Mouse (Mus musculus) heart, embryonic 11.5 days (tissue): ENCODE results near the gene Mthfr. TPM values are rescaled to one million over a fixed set of nuclear protein-coding genes. Genes with fewer than 3 reads are reported as not detected.
"Not testable (repeated sequence)": the region's sequence is repeated elsewhere in the genome, so short reads cannot be mapped to it uniquely, and the experiment has no call there.

Experiments used
- ATAC-seq: fragments of 200-750 bp; cut with Nextera tagmentation; replicated peaks from 2 replicates; pipeline ENCODE4 v1.8.0; 2017; ENCODE audit warnings: moderate library complexity; ENCODE audit not compliant: insufficient number of reproducible peaks, low FRiP score, low TSS enrichment
- H3K27ac ChIP-seq: fragments of 300-500 bp; sonication (generic); 2 replicates; pipeline ENCODE4 v1.5.1; 2014; ENCODE audit warnings: mild to moderate bottlenecking, low read depth, low read length
- H3K27me3 ChIP-seq: fragments of 300-500 bp; sonication (generic); 2 replicates; pipeline ENCODE4 v1.6.1; 2014; ENCODE audit warnings: mild to moderate bottlenecking, low read length, mixed read lengths; ENCODE audit not compliant: control insufficient read depth, insufficient read depth
- H3K36me3 ChIP-seq: fragments of 300-500 bp; sonication (generic); 2 replicates; pipeline ENCODE4 v1.6.1; 2014; ENCODE audit warnings: mild to moderate bottlenecking, low read length, moderate library complexity, mixed read lengths; ENCODE audit not compliant: control insufficient read depth, insufficient read depth
- H3K4me1 ChIP-seq: fragments of 300-500 bp; sonication (generic); 2 replicates; pipeline ENCODE4 v1.6.1; 2014; ENCODE audit warnings: low read length; ENCODE audit not compliant: control insufficient read depth, insufficient read depth
- H3K4me2 ChIP-seq: fragments of 300-500 bp; sonication (generic); 2 replicates; pipeline ENCODE4 v1.6.1; 2014; ENCODE audit warnings: mild to moderate bottlenecking, moderate library complexity
- H3K4me3 ChIP-seq: fragments of 300-500 bp; sonication (generic); 2 replicates; pipeline ENCODE4 v1.5.1; 2014; ENCODE audit warnings: low read depth, low read length
- H3K9ac ChIP-seq: fragments of 300-500 bp; sonication (generic); 2 replicates; pipeline ENCODE4 v1.6.1; 2014; ENCODE audit warnings: mild to moderate bottlenecking, low read depth, low read length, moderate library complexity
- H3K9me3 ChIP-seq: fragments of 300-500 bp; sonication (generic); replicated peaks from 2 replicates; pipeline ENCODE4 v1.6.1; 2016; ENCODE audit warnings: low read length; ENCODE audit not compliant: control insufficient read depth
- WGBS: fragments of 180-500 bp; shearing (Covaris S2); extraction: QIAGEN DNeasy Blood & Tissue Kit; methylation state at CpG from one replicate; pipeline ENCODE4 v1.1.7; 2014; ENCODE audit not compliant: insufficient replicate concordance; 5-methylcytosine and 5-hydroxymethylcytosine counted together
- polyA plus RNA-seq: library from polyadenylated mRNA; unstranded; fragments of >200 nt; fragmentation: Nextera tagmentation; extraction: Ambion mirVana; gene quantifications from 2 replicates; pipeline ENCODE4 v1.2.1, GENCODE M21; 2014

Gene Mthfr
- polyA plus RNA-seq, 1 experiment from 2014 or later: 10.4 TPM

DNA sequence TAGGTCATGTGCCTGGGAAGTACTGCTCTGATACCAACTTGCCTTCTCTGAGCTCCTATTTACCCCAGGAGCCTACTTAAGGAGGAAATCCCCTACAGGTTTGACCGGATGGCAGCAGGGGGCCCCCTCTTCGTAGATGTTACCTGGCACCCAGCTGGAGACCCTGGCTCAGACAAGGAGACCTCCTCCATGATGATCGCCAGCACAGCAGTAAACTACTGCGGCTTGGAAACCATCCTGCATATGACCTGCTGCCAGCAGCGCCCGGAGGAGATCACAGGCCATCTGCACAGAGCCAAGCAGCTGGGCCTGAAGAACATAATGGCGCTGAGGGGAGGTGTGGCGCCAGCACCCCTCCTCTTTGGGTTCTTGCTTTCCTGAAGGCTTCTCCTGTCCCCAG lies 4.5 kb downstream of the Mthfr start:
- 76% methylated on average over 6 of the region's 8 CpGs for WGBS
- H3K36me3 ChIP-seq: peaks cover 16% of the 10 kb centered on the region

DNA sequence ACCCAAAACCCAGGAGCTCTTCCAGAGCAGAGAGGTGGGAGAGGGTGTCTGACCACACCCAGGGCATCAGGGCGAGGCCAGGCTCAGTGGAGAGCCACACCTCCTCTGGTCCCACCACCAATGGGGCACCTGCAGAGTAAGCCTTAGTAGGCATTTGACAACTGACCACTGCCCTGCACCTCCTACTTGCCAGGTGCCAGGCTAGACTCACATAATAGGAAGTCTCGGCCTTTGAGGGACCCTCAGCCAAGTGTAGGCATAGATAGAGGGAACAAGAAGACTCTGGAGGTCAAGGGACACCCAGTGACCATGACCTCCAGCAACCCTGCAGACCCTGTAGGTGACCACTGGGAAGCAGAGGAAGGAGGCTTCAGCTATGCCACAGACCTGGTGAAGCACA lies 5.2 kb downstream of the Mthfr start:
- 0 out of 2 replicates have a peak, but pooled peaks have one; percentile 36 for ATAC-seq
- H3K27ac ChIP-seq: no peak overlapping the region
- H3K4me2 ChIP-seq: peak overlapping the region; percentile 49
- peaks cover 28% of the 10 kb centered on the region for H3K4me1 ChIP-seq
- 0 out of 2 replicates have a peak overlapping the region, but pooled peaks have one; percentile 15 for H3K4me3 ChIP-seq
- no peak overlapping the region for H3K9ac ChIP-seq
- WGBS: 91% methylated on average over 2 of the region's 2 CpGs
- H3K9me3 ChIP-seq: no peaks in the 10 kb centered on the region
- peaks cover 17% of the 10 kb centered on the region for H3K36me3 ChIP-seq
- H3K27me3 ChIP-seq: no peaks in the 10 kb centered on the region

More for the DNA sequence above, 4.5 kb downstream of the Mthfr start:
- H3K4me2 ChIP-seq: peak overlapping the region; percentile 2; the same call in 1 of the 2 replicates
- H3K27me3 ChIP-seq, H3K9ac ChIP-seq, H3K9me3 ChIP-seq, H3K27ac ChIP-seq, H3K4me3 ChIP-seq, ATAC-seq: not testable (repeated sequence)
- peaks cover 28% of the 10 kb centered on the region for H3K4me1 ChIP-seq

DNA sequence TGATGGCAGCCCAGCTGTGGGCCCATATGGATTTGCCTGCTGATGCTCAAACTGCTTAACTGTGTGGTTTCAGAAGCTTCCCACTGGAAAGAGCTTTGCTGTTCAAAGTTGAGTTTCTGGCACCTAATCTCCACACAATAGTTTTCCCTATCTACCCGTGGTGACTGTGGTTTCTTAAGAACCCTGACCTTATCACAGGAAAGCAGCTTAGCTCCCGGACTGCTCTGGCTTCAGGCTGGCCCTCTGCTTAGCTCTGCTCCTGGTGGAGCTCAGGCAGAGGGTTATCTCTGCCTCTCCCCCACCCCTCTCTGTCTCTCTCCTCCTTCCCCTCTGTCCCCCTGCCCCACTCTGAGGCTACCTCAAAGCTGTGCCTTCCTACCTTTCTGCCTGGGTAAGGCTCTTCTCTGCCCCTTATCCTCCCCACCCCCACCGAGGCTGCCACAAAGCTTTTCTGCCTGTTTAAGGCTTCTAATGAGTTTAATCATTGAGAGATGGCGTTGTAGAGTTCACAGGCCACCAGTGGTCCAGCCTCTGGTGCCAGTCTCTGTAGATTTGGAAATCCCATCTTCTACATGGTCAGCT lies 7.7 kb downstream of the Mthfr start:
- H3K4me1 ChIP-seq: peaks cover 13% of the 10 kb centered on the region
- peak overlapping the region; percentile 39 for H3K4me2 ChIP-seq
- H3K36me3 ChIP-seq: peaks cover 24% of the 10 kb centered on the region
- peak; percentile 87 for ATAC-seq
- peak overlapping the region; percentile 82 for H3K27ac ChIP-seq
- H3K27me3 ChIP-seq: no peaks in the 10 kb centered on the region
- H3K9me3 ChIP-seq: no peaks in the 10 kb centered on the region
- peak overlapping the region; percentile 1; the same call in 1 of the 2 replicates for H3K4me3 ChIP-seq
- WGBS: 36% methylated on average over 4 of the region's 4 CpGs
- 0 out of 2 replicates have a peak overlapping the region, but pooled peaks have one; percentile 43 for H3K9ac ChIP-seq

DNA sequence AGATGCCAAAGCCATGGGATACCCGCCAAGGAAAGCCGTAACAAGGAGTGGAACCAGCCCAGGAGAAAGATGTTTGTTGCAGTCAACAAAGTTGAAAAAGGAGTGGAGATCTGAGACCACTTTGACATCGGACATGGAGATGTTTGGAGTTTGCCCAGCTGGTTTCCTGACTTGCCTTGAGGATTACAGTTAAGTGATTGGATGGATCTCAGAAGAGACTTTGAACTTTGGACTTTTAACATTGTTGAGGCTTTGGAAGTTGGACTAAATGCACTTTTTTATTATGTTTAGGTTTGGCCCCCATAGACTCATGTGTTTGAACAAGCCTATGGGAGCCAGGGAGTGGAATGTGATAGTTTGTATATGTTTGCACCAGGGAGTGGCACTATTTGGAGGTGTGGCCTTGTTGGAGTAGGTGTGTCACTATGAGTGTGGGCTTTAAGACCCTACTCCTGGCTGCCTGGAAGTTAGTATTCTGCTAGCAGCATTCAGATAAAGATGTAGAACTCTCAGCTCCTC lies 11.6 kb downstream of the Mthfr start:
- WGBS: 93% methylated on average over 3 of the region's 3 CpGs
- H3K9me3 ChIP-seq, H3K27ac ChIP-seq, H3K9ac ChIP-seq, H3K4me2 ChIP-seq, H3K27me3 ChIP-seq, H3K4me3 ChIP-seq, H3K4me1 ChIP-seq, ATAC-seq: not testable (repeated sequence)
- H3K36me3 ChIP-seq: peaks cover 34% of the 10 kb centered on the region

DNA sequence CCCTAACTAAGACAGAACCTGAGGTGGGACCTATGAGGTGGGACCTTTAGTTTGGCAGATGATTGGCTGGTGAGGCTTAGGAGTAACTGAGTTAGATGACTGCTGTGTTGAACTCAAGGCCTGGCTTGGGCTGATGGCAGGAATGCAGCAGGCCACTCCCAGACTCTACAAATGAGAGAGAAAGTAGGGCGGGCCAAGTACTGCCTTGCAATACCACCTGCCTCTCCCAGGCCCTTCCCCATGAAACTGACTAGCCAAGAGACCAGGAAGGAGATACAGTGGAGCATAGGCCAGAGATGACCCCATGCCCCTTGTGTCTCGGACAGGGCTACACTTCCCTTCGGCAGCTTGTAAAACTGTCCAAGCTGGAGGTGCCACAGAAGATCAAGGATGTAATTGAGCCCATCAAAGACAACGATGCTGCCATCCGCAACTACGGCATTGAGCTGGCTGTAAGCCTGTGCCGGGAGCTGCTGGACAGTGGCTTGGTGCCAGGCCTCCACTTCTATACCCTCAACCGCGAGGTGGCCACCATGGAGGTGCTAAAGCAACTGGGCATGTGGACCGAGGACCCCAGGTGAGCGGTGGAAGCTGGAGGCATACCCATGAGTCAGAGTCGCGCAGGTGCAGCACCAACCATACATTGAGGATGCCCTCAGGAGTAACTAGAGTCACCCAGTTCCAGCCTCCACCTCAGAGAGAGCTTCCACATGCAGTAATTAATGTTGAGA lies 12.3 kb downstream of the Mthfr start:
- 92% methylated on average over 13 of the region's 13 CpGs for WGBS
- no peak for ATAC-seq
- H3K36me3 ChIP-seq: peaks cover 40% of the 10 kb centered on the region

DNA sequence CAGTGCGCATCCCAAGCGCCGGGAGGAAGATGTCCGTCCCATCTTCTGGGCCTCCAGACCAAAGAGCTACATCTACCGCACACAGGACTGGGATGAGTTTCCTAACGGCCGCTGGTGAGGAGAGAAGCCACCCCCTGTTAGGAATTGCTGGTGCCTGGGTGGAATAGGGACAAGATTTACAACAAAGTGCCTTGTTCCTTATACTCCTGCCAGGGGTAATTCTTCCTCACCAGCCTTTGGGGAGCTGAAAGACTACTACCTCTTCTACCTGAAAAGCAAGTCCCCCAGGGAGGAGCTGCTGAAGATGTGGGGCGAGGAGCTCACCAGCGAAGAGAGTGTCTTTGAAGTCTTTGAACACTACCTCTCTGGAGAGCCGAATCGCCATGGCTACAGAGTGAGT lies 13.0 kb downstream of the Mthfr start:
- Histone ChIP-seq H3K9ac (no peak overlapping the region), H3K4me3 (no peak overlapping the region), H3K9me3 (no peaks in the 10 kb centered on the region), H3K4me1 (no peaks in the 10 kb centered on the region; the same call in 1 of the 2 replicates), H3K27ac (no peak overlapping the region), H3K36me3 (peaks cover 44% of the 10 kb centered on the region), H3K4me2 (no peak overlapping the region), H3K27me3 (no peaks in the 10 kb centered on the region)
- no peak for ATAC-seq
- WGBS: 90% methylated on average over 11 of the region's 11 CpGs

More for the DNA sequence above, 12.3 kb downstream of the Mthfr start:
- H3K9me3 ChIP-seq: no peaks in the 10 kb centered on the region
- H3K9ac ChIP-seq: no peak overlapping the region
- H3K27ac ChIP-seq: no peak overlapping the region
- no peaks in the 10 kb centered on the region for H3K27me3 ChIP-seq
- H3K4me2 ChIP-seq: no peak overlapping the region
- no peaks in the 10 kb centered on the region; the same call in 1 of the 2 replicates for H3K4me1 ChIP-seq
- no peak overlapping the region for H3K4me3 ChIP-seq

DNA sequence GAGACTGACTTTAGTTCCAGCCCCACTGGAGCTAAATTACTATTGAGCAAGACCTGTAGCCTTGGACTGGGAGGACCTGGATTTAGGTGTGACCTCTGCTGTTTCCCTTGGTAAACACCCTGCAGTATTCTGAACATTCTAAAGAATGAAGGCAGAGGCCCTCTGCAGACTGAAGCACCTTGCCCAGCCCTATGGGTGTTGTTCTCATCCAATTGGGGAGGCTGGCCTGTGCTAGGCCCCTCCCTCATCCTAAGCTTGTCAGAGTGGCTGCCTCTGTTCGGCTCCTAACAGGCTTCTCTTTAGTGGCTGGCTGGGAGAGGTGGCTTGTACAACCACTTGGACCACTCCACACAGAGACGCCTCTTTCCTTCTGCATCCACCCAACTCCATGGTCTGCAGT lies 14.1 kb downstream of the Mthfr start:
- Histone ChIP-seq H3K4me1 (no peaks in the 10 kb centered on the region), H3K27ac (no peak overlapping the region), H3K9ac (no peak overlapping the region), H3K4me2 (no peak overlapping the region), H3K4me3 (no peak overlapping the region), H3K9me3 (no peaks in the 10 kb centered on the region), H3K27me3 (no peaks in the 10 kb centered on the region), H3K36me3 (peaks cover 49% of the 10 kb centered on the region)
- 63% methylated on average over 2 of the region's 2 CpGs for WGBS
- no peak for ATAC-seq

DNA sequence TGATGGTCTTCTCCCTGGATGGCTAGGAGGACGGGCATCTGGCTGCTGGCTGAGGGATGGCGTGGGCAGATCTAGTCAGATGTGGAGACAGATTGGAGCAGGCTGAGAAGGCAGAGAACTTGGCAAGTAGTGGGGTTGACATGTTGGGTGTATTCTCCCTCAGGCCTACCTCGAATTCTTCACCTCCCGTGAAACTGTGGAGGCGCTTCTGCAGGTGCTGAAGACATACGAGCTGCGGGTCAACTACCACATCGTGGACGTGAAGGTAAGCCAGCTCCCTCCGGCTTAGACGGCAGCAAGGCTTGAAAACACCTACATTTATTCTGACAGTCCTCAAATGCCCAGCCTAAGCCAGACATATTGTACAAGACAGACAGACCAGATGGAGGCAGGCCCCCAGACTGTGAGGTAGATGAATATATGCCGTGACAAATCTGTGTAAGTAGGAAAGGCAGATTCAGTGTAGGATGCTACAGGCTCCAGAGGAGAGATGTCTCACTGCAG lies 14.6 kb downstream of the Mthfr start:
- H3K9me3 ChIP-seq: no peaks in the 10 kb centered on the region
- 95% methylated on average over 12 of the region's 12 CpGs for whole genome bisulfite sequencing
- H3K4me1 ChIP-seq: no peaks in the 10 kb centered on the region
- no peak overlapping the region for H3K4me2 ChIP-seq
- no peak overlapping the region for H3K4me3 ChIP-seq
- peaks cover 44% of the 10 kb centered on the region for H3K36me3 ChIP-seq
- no peaks in the 10 kb centered on the region for H3K27me3 ChIP-seq
- H3K27ac ChIP-seq: no peak overlapping the region
- ATAC-seq: no peak
- H3K9ac ChIP-seq: no peak overlapping the region
